Mouse (Mus musculus): ENCODE data around the gene Rin3.

Rin3 gene

DNA sequence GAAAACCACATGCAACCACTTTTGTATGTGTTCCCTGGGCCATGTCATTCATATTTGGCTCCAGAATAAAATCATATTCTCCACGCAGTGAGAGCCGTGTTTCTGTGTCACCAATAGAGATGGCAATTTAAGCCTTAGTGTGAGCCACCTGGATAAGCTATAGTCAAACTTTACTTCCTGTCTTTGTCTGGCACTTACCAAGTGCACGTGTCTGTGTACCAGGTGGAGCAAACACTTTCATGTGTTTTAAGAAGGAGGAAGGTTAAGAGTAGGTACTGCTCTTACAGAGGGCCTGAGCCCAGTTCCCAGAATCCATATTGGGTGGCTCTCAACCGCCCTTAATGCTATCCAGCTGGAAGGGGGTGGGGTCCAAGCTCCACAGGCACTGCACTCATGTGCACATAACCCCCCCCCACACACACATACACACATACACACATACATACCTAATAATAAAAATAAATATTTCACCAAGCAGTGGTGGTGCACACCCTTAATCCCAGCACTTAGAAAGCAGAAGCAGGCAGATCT lies 142.3 kb downstream of the Rin3 start:
- no peak for DNase-seq

DNA sequence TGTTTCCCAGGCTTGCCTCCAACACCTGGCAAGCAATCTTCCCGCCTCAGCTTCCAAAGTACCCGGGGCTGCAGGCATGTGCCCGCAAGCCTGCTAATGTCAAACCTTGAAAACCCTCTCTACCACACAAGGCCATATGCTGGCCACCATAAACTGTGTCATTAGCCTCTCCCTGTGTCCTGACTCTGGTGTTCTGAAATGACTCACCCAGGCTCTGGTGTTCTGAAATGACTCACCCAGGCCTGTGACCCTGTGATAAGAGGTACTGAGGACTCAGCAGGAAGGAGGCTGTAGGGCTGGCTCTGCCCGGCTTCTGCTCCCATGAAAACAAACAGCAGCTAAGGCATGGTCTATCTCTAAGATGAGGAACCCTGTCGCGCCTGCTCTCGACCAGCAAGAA lies 143.4 kb downstream of the Rin3 start:
- no peak for DNase-seq

- DNase-seq, result no peak
Observed at GRCm38 (mm10) chr12:102429656-102430055, 146.8 kb downstream of the Rin3 start.

DNA sequence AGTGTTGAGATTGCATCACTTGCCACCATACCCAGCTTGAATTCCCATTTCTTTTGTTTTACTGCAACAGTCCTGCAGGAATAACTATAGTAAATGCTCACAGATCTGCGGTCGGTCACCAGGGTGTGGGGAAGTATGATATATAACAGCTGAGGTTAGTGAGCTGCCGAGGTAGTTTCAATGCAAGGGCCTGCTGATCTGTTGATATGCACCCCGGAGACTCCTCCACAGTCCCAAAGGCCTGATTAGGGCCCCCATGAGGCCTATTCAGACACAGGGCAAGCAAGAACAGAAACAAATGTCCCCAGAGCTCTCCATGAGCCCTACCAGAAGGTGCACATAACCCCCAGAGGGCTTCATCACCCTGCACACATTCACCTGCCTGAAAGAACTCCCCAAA lies 147.4 kb downstream of the Rin3 start:
- DNase-seq, result no peak

- DNase-seq, result no peak
Observed at GRCm38 (mm10) chr12:102432238-102432637, 149.4 kb downstream of the Rin3 start.

DNA sequence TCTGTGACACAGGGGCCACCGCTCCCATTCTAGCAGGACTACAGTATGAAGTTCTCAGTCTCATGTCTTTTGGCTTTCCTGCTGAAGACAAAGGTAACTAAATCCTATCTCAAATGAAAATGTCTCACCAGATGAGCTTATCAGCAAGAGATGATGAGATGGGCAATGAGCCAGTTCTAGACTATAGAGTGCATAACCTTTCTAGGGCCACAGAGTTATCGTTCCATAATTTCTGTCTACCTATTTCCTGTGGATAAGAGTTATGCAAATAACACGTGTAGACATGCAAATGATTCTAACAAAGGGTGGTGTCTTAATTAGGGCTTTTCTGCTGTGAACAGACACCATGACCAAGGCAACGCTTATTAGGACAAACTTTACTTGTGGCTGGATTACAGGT lies 151.3 kb downstream of the Rin3 start:
- no peak for DNase-seq

GRCm38 (mm10) chr12:102436939-102437526 lies 154.2 kb downstream of the Rin3 start:
- DNase-seq, result no peak

DNA sequence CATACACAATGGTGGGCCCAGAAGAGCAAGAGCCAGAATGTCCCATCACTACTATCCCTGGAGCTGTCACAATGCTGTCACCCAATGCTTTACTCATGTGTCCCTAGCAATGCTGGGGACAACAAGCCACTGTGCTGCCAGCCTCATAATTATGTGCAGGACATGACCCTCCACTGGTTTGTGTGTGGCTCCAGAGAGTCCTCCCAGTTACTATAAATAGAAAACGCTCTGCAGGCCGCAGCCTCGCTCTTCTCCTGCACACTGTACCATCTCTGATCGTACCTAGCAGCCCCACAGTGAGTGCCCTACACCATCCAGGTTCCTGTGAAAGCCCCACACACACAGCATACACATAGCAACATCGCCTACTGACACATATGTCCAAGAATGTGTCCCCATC lies 155.1 kb downstream of the Rin3 start:
- DNase-seq, result no peak

- no peak for DNase-seq
Observed at GRCm38 (mm10) chr12:102438983-102439631, 156.3 kb downstream of the Rin3 start.

- DNase-seq, result peak; percentile 85 to 91
Observed at GRCm38 (mm10) chr12:102439632-102440023, 156.8 kb downstream of the Rin3 start, which contains the start of gene Lgmn. Gene Lgmn, minus strand, starts transcription at chr12:102439813.

Measured in thymus, adult 18-20 months (tissue).